Mouse (Mus musculus): ENCODE results near the gene Cdk6.
"Not testable (repeated sequence)": the region's sequence is repeated elsewhere in the genome, so short reads cannot be mapped to it uniquely, and the experiment has no call there.

Gene Cdk6

DNA sequence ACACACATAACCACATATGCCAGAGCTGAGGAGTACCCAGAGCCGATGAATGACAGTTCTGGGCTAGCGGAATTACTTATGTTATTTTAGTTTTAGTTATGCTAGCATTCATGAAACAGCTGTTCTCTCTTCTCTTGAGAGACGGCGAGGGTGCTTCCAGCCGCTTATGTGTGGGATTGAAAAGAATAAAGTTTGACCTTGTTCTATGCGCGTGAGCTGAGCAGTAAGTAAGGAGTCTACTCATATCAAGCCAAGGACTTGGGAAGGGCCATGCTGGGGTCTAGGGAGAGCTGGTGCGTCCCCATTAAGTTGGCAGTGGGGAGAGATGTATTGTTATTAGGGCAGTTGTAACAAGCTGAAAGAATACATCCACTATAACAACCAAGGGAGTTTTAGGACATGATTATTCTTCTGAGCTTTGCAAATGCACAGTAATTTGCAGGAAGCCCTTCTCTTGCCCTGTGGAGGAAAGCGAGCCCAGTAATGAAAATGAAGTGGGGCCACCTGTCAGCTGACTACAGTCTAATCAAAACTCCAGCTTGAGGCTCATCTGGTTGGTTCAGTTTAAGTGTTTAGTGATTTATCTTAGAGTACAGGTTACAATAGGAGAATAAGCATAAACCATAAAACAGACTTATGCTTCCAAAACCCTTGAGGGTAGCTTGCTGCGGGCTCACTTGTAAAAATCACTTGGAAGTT lies 170.0 kb downstream of the Cdk6 start:
- DNase-seq (ENCODE audit: low spot score) = no peak

DNA sequence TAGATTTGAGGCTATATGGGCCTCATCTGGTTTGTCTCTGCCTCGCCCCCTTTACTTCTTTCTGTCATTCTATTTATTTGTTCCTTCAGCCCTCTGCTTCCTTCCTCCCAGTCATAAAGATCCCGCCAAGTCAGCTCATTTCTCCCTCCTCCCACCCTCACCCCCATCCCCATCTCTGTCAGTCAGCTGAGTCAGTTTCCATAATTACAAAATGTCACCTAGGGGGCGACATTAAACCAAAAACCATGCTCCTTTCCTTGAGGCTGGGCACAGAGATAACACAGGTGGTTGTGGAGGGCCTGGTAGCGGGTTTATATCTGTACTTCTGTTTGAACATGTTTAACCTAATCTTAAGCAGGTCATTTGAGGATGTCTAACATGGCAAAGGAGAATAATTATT lies 171.3 kb downstream of the Cdk6 start:
- DNase-seq (ENCODE audit: low spot score) = no peak

DNA sequence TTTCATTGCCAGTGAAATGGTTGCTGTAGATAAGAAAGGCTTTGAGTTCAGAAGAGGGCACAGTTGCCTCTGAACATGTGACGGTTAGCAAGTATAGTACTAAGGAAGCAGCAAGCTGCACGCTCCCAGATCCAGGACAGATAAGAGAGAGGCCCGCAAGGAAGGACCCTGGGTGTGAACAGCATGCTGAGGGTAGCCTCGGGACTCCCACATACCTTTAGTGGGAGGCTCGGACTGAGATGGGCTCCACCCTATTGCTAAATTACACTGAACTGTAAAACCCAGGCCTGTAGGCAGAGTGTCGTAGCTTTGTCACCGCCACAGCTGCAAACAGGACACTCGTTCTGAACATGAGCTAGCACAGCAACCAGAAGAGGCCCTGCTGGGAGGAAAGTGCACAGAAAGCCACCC lies 173.6 kb downstream of the Cdk6 start:
- DNase-seq (ENCODE audit: low spot score) = no peak

DNA sequence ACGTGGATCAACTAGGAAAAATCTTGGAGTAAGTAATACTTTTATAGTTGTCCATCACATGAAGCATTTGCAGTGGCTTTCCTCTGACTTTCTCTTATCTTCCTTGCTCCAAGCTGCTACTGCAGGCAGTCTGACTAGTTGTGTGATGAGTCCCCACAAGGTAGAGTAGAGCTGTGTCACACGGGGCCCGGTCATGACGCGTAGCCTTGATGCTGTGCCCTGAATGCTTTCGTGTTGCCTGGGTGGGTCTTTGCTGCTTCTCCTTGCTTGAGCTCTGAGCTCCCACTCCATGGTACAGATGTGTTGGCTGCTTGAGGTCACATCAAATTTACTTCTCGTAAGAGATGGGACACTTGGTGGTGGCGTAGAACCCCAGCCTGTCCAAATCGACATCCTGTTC lies 174.2 kb downstream of the Cdk6 start:
- DNase-seq (ENCODE audit: low spot score) = no peak

DNA sequence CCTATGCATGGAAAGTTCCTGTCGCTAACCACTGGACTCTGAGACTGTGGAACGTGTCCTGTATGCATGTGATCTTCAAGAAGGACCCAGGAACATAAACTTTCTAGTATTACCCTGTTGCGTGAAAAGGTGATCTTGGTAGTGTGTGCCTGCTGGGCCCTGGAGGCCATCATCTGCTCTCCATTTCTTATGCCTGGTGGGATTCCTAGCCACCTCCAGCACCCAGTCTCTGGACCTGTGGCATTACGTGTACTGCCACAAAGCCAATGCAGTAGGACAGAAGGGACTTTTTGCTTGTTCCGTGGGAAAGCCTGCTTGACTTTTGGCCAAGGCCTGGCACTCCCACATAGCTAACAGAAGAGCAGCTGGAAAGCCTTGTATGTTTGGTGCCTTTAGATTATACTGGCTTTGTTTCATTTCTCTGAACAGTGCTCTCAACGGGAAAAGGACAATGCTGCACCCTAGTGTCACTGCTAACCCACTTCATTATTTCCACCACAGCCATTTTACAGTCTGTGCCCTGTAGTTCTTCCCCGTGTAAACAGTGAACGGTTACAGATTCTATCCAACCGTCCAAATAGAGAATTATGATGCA lies 175.3 kb downstream of the Cdk6 start:
- peak; percentile 52 for DNase-seq (ENCODE audit: low spot score)

DNA sequence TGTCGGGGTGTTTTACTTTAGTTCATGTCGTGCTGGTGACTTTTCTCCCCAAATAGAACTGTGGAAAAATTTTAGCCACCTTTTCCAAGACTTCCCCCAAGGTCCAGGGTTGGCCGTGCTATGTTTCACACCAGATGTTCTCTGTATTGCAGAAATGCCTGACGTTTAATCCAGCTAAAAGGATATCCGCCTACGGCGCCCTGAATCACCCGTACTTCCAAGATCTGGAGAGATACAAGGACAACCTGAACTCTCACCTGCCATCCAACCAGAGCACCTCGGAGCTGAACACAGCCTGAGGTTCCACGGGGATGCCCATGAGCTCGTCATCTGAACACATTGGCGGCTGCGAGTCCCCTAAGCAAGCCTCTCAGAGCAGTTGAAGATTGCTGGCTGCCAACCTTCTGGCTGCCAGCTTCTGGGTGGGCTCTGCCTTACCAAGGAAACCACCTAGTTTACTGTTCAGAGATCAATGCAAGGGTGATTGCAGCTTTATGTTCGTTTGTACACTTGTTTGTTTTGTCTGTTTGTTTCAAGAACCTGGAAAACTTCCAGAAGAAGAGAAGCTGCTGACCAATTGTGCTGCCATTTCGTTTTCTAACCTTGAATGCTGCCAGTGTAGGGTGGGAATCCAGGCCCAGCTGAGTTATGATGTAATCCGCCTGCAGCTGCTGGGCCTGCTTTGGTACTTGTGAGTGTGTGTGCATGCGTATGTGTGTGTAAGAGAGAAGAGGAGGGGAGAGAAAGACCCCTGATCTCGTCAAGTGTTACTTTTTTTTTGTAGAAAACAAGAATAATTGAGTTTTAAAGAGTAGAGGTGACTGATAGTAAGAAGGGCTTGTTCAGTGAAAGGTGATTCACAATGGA lies 179.4 kb downstream of the Cdk6 start:
- DNase-seq (ENCODE audit: low spot score) = no peak

DNA sequence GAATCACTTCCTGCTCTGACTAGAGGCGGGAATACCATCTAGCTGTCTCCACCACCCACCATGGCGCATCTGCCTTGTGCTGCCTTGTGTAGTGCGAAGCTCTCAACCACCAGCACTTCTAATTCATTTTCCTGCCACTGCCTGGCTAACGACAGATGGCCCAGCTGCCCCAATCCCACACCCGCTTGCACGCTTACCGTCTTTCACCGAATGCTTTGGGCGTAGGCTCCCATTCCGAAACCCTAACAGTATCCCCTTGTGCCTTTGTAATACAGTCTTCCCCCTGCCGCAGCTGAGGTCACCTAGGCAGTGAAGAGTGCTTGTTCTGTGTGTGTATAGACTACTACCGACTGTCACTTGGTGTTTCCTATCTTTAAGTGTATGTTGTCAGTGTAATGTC lies 180.5 kb downstream of the Cdk6 start:
- DNase-seq (ENCODE audit: low spot score) = no peak

DNA sequence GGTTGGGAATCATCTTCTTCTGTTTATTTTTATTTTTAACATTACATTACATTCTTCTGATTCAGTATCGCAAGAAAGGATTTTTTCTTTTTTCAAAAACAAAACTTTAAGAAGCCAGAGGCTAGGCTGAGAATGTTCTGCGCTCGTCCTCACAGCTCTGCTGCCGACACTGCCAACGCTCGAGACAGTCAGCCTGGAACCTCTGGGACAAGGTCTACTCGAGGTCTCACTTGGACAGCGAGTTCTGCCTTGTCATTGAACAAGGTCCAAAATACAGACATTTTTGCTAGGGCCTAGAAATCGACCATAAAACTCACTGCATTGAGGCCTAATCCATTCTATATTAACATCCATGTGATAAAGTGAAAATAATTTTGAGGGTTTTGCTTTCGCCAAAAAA lies 181.5 kb downstream of the Cdk6 start:
- DNase-seq (ENCODE audit: low spot score) = no peak

DNA sequence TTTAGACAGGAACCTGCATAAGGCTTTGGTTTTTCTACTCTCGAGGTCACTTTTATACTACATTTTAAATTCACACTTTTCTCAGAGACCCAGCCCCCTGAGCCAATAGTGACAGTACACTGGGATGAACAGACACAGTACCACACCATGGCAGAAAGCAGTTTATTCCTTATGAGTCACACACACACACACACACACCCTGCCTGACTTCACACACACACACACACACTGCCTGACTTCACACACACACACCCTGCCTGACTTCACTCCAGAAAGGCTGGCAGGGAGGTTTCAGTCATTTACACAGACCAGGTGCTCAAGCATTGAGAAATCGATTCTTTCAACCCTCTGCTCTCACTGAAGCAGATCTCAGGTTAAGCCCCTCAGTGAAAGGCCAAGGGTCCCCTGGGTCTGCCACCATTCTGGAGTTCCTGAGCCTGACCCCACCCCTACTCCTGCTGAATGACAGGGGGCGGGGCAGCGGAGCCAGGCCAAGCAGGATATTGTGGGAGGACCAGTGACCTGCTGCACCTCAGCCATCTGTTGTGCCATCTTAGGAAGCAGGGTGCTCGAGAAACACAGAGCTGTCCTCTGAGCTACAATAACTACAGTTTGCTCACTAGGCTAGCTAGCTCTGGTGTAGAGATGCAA lies 185.9 kb downstream of the Cdk6 start:
- no peak for DNase-seq (ENCODE audit: low spot score)

DNA sequence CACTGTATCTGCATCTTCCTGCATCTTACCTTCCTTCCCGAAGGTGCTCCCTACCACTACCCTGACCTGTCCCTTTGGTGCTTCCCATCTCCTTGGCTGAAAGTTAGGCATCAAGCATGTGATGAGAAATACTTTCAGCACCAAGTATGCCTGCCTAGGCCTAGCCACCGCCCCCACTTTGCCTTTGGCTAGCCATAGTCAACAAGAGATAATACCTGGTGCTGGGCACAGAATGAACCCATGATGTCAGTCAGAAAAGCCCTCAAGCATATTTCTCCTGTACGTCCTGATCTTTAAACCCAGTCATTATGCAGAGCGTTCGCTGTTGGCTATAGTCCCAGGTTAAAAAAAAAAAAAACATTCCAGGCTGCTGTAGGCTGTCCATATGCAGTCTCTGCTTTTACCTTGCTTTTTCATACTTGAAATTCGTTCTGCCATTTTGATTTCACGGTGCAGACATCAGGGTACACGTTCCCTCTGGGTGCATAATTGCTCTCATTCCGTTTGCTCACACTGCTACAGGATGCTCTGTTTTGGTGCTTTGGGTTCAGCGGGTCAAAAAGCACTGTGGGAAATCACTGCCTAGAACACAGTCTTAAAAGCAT lies 188.4 kb downstream of the Cdk6 start:
- DNase-seq (ENCODE audit: low spot score) = no peak

DNA sequence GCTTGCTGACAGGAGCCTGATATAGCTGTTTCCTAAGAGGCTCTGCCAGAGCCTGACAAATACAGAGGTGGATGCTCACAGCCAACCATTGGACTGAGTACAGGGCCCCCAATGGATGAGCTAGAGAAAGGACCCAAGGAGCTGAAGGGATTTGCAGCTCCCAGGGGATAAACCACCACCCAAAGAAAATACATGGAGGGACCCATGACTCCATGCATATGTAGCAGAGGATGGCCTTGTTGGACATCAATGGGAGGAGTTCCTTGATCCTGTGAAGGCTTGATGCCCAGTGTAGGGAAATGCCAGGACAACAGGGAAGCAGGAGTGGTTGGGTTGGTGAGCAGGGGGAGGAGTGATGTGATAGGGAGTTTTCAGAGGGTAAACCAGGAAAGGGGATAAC lies 190.8 kb downstream of the Cdk6 start:
- DNase-seq (ENCODE audit: low spot score) = not testable (repeated sequence)

DNA sequence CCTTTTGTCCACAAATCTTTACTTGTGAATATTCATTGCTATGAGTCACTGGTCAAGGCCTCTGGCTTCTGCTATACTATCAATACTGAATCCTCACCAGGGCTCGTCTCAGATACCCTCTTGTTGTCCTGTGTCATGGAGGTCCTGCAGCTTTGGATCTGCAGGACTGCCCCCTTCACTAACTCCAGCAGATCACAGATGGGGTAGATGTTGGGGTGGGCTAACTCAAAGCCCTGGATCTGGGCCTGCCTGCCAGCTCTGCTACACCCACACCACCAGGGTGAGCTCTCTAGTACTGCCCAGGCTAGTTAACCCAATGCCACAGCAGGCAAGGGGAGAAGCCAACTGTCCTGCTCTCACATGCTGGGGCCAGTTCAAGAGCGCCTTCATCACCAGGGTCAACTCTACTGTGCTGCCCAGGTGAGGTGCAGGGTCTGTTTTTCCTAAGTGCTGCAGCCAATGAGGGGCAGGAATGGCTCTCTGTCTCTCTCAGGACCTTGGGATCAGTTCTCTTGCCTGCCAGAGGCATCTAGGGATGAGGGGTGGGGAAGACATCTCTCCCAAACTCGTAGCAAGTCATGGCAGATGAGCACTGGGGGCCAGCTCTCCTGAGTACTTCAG lies 195.4 kb downstream of the Cdk6 start:
- no peak for DNase-seq (ENCODE audit: low spot score)

DNA sequence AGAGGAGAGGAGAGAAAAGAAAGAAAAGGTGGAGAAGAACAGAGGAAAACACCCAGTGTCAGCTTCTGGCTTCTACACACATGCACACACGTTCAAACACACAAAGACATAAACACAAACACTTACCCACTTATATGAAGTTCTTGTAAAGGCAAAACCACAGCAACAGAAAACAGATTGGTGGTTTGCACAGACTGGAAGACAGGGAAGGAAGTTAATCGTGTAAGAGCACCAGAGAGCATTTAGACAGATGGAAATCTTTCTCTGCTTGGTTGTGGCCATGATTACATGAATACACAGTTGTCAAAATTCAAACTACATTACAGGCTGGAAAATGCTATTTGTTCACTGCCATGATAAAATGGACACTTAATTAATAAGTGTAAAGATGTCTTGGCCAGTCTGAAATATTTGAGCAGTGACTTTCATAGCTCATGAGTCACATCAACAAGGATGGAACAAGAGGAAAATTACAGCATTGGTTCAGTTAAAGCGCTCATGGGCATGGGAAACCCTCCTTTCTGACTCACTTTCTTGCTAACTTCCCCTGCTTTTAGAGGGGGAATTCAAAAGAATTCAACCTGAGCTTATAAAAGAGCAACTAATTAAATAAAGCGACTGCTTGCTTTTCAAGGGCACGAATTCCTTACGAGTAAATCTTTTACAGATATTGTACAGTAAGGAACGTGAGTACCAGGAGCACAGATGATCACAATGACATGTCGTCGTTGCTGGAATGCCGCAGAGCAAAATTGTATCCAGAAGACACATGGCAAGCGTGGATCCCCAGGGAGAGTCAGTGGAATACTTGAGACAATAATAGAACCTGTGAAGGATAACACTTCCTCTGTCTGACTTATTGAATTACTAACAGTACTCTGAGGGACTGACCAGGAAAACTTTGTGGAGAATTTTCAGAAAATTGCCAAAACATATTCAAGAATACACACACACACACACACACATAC lies 197.5 kb downstream of the Cdk6 start:
- no peak for DNase-seq (ENCODE audit: low spot score)

DNA sequence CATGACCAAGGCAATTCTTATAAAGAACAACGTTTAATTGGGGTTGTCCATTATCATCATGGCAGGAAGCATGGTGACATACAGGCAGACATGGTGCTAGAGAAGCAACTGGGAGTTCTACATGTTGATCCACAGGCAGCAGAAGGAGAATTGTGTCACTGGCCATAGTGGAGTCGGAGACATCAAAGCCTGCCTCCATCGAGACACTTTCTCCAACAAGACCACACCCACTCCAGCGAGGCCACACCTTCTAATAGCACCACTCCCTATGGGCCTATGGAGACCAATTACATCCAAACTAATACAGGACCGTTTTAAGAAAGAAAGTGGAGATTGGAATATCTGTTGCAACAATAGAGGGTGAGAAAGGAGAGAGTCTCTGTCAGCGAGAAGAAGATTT lies 200.6 kb downstream of the Cdk6 start:
- no peak for DNase-seq (ENCODE audit: low spot score)

DNA sequence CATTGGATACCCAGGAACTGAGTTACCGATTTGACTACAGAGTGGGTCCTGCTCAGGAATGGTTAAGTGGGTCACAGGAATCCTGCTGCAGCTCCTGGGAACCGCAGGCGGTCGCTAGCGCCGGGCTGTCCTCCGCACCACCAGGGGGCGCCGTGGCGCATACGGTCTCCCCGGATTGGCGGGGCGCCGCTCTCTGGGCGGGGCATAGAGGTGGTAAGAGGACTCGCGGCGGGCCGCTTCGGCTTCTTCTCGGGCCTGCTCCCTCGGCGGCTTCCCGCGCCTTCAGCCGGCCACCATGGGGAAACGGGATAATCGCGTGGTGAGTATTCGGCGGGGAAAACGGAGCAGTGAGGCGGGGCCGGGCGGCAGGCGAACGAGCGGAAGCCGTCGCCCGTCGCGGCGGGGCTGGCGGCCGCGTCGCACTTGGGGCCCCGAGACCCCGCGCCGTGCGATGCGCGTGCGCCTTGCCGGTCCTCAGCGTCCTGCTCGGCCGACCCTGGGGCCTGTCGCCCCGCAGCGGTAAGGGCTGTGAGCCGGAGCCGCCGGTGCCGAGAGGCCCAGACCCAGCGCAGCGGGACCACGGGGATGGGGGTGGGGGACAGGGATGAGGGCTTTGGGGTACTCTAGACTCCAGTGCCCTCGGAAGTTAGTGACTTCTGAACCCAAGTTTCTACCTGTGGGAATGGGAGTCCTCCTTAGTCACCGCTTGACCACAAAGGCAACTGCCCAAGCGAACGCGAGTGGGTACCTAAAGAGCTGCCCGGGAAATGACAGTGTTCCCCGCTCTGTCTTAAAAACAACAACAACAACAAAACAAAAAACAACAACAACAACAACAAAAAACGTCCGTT lies 202.6 kb downstream of the Cdk6 start, which contains the start of gene Fam133b:
TSS of gene Fam133b (plus strand) at position 205 of the 851 bp plus-strand sequence.
- peak; percentile 95 for DNase-seq (ENCODE audit: low spot score)

DNA sequence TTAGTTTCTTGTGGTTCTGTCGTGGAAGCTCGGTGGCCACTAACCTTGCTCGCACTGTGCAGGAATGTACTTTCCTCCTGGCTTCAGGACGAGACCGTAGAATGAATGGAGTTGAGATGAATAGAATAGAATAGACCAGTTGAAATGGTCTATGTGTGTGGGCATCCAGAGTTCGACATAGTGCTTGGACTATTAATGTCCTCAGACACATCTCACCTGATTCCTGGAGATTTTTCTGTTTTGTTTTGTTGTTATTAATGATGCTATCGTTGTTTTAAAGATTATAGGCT lies 203.1 kb downstream of the Cdk6 start:
- DNase-seq (ENCODE audit: low spot score) = no peak

DNA sequence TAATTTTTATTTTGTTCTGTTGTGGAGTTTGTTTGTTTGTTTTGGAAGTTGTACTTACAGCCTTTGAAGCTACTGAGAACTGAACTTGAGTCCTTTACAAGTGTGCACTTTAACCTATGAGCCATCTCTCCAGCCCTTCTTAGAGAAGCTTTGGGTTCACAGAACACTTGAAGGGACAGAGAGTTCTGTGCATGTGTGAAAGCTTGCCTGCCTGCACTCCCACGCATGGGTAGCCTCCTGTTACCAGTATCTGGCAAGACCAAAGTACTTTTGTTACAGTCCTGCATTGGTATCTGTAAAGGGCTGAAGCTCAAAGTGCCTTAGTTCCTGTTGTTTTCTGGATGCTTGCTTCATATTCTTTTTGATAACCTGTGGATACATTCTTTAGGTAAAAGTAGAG lies 204.9 kb downstream of the Cdk6 start:
- DNase-seq (ENCODE audit: low spot score) = peak; percentile 56

DNA sequence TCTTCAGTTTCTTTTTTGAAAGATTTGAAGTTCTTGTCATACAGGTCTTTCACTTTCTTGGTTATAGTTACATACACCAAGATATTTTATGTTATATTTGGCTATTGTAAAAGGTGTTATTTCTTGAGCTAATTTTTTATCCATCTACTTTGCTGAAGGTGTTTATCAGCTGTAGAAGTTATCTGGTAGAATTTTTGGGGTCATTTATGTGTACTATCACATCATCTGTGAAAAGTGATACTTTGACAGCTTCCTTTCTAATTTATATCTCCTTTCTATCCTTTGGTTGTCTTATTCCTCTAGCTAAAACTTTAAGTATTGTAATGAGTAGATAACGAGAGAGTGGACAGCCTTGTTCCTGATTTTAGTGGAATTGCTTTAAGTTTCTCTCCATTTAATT lies 210.2 kb downstream of the Cdk6 start:
- no peak for DNase-seq (ENCODE audit: low spot score)

DNA sequence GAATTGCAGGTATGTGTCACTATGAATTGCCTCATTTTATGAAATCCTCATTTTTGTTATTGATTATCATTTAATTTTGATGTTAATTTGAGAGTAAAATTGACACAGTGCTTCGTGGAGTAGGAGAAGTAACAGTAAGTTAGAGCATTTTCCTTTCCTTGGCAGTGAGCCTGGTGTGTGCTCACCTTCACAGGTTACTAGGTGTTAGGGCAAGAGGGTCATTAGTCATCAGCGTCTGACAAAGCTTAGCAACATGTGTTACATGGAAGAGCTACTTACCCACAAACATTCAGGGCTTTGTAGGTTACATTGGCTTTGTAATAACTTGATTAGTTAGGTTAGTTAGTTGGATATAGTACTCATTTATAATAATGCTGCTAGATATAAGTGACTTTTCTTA lies 212.9 kb downstream of the Cdk6 start:
- DNase-seq (ENCODE audit: low spot score) = no peak

DNA sequence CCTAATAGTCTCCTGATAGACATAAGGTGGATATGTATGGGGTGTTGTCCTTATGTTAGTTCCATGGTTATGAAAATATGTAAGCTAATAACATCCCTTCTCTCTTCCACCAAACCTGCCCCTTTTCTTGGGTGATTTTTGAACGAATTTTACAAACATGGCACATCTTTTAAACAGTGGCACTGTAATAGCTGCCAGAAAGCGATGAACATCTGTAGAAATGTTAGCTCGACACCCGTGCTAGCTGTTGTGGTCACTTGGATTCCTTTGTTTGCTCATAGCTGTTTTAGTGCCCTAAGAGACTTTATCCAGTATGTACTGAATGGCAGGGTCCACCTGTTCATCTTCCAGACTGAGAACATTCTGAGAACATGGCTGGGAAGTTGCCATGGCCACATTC lies 230.0 kb downstream of the Cdk6 start, which contains the start of gene 1700109H08Rik:
TSS of gene 1700109H08Rik (plus strand) at position 301 of the 400 bp plus-strand sequence.
- DNase-seq (ENCODE audit: low spot score) = no peak

Data from testis, postnatal 14 days (tissue).